Mouse (Mus musculus) embryonic facial prominence, embryonic 11.5 days (tissue): ENCODE measurements around the gene Gnat1. TPM values are rescaled to one million over a fixed set of nuclear protein-coding genes. Genes with fewer than 3 reads are reported as not detected.

Experiments
- ATAC-seq: fragments of 200-750 bp; cut with Nextera tagmentation; replicated peaks from 2 replicates; pipeline ENCODE4 v1.8.0; 2017; ENCODE audit warnings: low read depth; ENCODE audit not compliant: insufficient number of reproducible peaks, low FRiP score, low TSS enrichment
- DNase-seq: peaks from one replicate; pipeline ENCODE4 v3.0.0-alpha.2; 2015; ENCODE audit warnings: low spot score
- H3K27ac ChIP-seq: fragments of 300-500 bp; sonication (generic); replicated peaks from 2 replicates; pipeline ENCODE4 v1.5.1; 2014; ENCODE audit warnings: mild to moderate bottlenecking, low read depth, low read length, control low read depth
- H3K27me3 ChIP-seq: fragments of 300-500 bp; sonication (generic); 2 replicates; pipeline ENCODE4 v1.6.1; 2014; ENCODE audit warnings: mild to moderate bottlenecking, low read length, moderate library complexity, mixed read lengths; ENCODE audit not compliant: control insufficient read depth, insufficient read depth
- H3K36me3 ChIP-seq: fragments of 300-500 bp; sonication (generic); replicated peaks from 2 replicates; pipeline ENCODE4 v1.6.1; 2014; ENCODE audit warnings: low read depth, mild to moderate bottlenecking, low read length, moderate library complexity, mixed read lengths; ENCODE audit not compliant: control insufficient read depth, insufficient read depth
- H3K4me1 ChIP-seq: fragments of 300-500 bp; sonication (generic); 2 replicates; pipeline ENCODE4 v1.6.1; 2014; ENCODE audit warnings: low read length, mixed read lengths; ENCODE audit not compliant: control insufficient read depth, insufficient read depth
- H3K4me2 ChIP-seq: fragments of 300-500 bp; sonication (generic); 2 replicates; pipeline ENCODE4 v1.6.1; 2014; ENCODE audit warnings: low read depth, mild to moderate bottlenecking, control low read depth, low read length, moderate library complexity
- H3K4me3 ChIP-seq: fragments of 300-500 bp; sonication (generic); 2 replicates; pipeline ENCODE4 v1.5.1; 2014; ENCODE audit warnings: low read depth, low read length, control low read depth
- H3K9ac ChIP-seq: fragments of 300-500 bp; sonication (generic); replicated peaks from 2 replicates; pipeline ENCODE4 v1.6.1; 2014; ENCODE audit warnings: mild to moderate bottlenecking, control low read depth, low read length
- H3K9me3 ChIP-seq: fragments of 300-500 bp; sonication (generic); replicated peaks from 2 replicates; pipeline ENCODE4 v1.6.1; 2016; ENCODE audit warnings: mild to moderate bottlenecking, low read length, inconsistent platforms, mixed read lengths; ENCODE audit not compliant: control insufficient read depth
- WGBS: fragments of 180-500 bp; shearing (Covaris S2); extraction: QIAGEN DNeasy Blood & Tissue Kit; methylation state at CpG from one replicate; pipeline ENCODE4 v1.1.7; 2014; 5-methylcytosine and 5-hydroxymethylcytosine counted together
- polyA plus RNA-seq: library from polyadenylated mRNA; unstranded; fragments of >200 nt; fragmentation: Nextera tagmentation; extraction: Ambion mirVana; gene quantifications from 2 replicates; pipeline ENCODE4 v1.2.1, GENCODE M21; 2014

Gene Gnat1
- polyA plus RNA-seq, 1 experiment from 2014 or later = not detected

- Histone ChIP-seq H3K27me3 (no peaks in the 10 kb centered on the region), H3K9me3 (no peaks in the 10 kb centered on the region), H3K4me2 (no peak overlapping the region), H3K4me1 (no peaks in the 10 kb centered on the region), H3K4me3 (no peak overlapping the region), H3K9ac (no peak overlapping the region), H3K27ac (no peak overlapping the region), H3K36me3 (no peaks in the 10 kb centered on the region)
- WGBS = 77% methylated on average over 6 of the region's 6 CpGs
- ATAC-seq (no peak), DNase-seq (no peak)
Observed at GRCm38 (mm10) chr9:107646975-107647374, 32.5 kb downstream of the Gnat1 start.

GRCm38 (mm10) chr9:107645577-107645976 is 33.9 kb downstream of the Gnat1 start:
- H3K36me3 ChIP-seq = no peaks in the 10 kb centered on the region
- no peaks in the 10 kb centered on the region for H3K27me3 ChIP-seq
- no peaks in the 10 kb centered on the region for H3K4me1 ChIP-seq
- no peak overlapping the region for H3K4me3 ChIP-seq
- DNase-seq (peak; percentile 92), ATAC-seq (peak; percentile 56; the same call in 1 of the 2 replicates)
- H3K9me3 ChIP-seq = no peaks in the 10 kb centered on the region
- WGBS = 10% methylated on average over 5 of the region's 5 CpGs
- no peak overlapping the region for H3K9ac ChIP-seq
- no peak overlapping the region for H3K27ac ChIP-seq
- H3K4me2 ChIP-seq = no peak overlapping the region

- H3K4me1 ChIP-seq = no peaks in the 10 kb centered on the region
- peak overlapping the region; percentile 34; the same call in 1 of the 2 replicates for H3K9ac ChIP-seq
- no peaks in the 10 kb centered on the region for H3K36me3 ChIP-seq
- peak overlapping the region; percentile 29 for H3K4me2 ChIP-seq
- no peaks in the 10 kb centered on the region for H3K9me3 ChIP-seq
- ATAC-seq (no peak), DNase-seq (no peak)
- H3K27me3 ChIP-seq = no peaks in the 10 kb centered on the region
- WGBS = 56% methylated on average over 7 of the region's 7 CpGs
- H3K4me3 ChIP-seq = no peak overlapping the region
- H3K27ac ChIP-seq = no peak overlapping the region
Observed at GRCm38 (mm10) chr9:107645153-107645510, 34.4 kb downstream of the Gnat1 start.

GRCm38 (mm10) chr9:107644495-107645152 is 34.9 kb downstream of the Gnat1 start:
- peak overlapping the region; percentile 25 for H3K4me3 ChIP-seq
- H3K9ac ChIP-seq = peak overlapping the region; percentile 61
- H3K27me3 ChIP-seq = no peaks in the 10 kb centered on the region
- H3K36me3 ChIP-seq = no peaks in the 10 kb centered on the region
- peak overlapping the region; percentile 56 for H3K4me2 ChIP-seq
- no peaks in the 10 kb centered on the region for H3K4me1 ChIP-seq
- ATAC-seq = peak; percentile 48; the same call in 1 of the 2 replicates
- H3K9me3 ChIP-seq = no peaks in the 10 kb centered on the region
- DNase-seq = peak; percentile 95
- no peak overlapping the region for H3K27ac ChIP-seq
- WGBS = 4% methylated on average over 35 of the region's 35 CpGs

- no peak for ATAC-seq
- 91% methylated on average over 13 of the region's 13 CpGs for WGBS
- no peak overlapping the region for H3K27ac ChIP-seq
- H3K4me3 ChIP-seq = no peak overlapping the region
- no peak overlapping the region for H3K9ac ChIP-seq
- H3K4me1 ChIP-seq = no peaks in the 10 kb centered on the region
- no peak for DNase-seq
- H3K9me3 ChIP-seq = no peaks in the 10 kb centered on the region
- no peaks in the 10 kb centered on the region for H3K27me3 ChIP-seq
- no peaks in the 10 kb centered on the region for H3K36me3 ChIP-seq
- H3K4me2 ChIP-seq = no peak overlapping the region
Observed at GRCm38 (mm10) chr9:107643544-107644214, 35.8 kb downstream of the Gnat1 start.

GRCm38 (mm10) chr9:107641666-107642065 is 37.8 kb downstream of the Gnat1 start:
- DNase-seq (no peak), ATAC-seq (no peak)
- Histone ChIP-seq H3K9me3 (no peaks in the 10 kb centered on the region), H3K9ac (no peak overlapping the region), H3K4me2 (no peak overlapping the region), H3K27me3 (no peaks in the 10 kb centered on the region), H3K4me3 (no peak overlapping the region), H3K4me1 (peaks cover 4% of the 10 kb centered on the region; the same call in 1 of the 2 replicates), H3K27ac (no peak overlapping the region), H3K36me3 (no peaks in the 10 kb centered on the region)
- 42% methylated on average over 8 of the region's 8 CpGs for WGBS

- Histone ChIP-seq H3K27ac (no peak overlapping the region), H3K36me3 (no peaks in the 10 kb centered on the region), H3K4me1 (peaks cover 5% of the 10 kb centered on the region), H3K27me3 (no peaks in the 10 kb centered on the region), H3K4me2 (no peak overlapping the region), H3K9me3 (no peaks in the 10 kb centered on the region), H3K4me3 (no peak overlapping the region), H3K9ac (0 out of 2 replicates have a peak overlapping the region, but pooled peaks have one; percentile 6)
- ATAC-seq (no peak), DNase-seq (no peak)
- 33% methylated on average over 8 of the region's 8 CpGs for WGBS
Observed at GRCm38 (mm10) chr9:107640257-107640772, 39.2 kb downstream of the Gnat1 start.

- Histone ChIP-seq H3K4me2 (peak overlapping the region; percentile 8), H3K36me3 (no peaks in the 10 kb centered on the region), H3K9me3 (no peaks in the 10 kb centered on the region), H3K27ac (no peak overlapping the region), H3K27me3 (no peaks in the 10 kb centered on the region), H3K4me3 (no peak overlapping the region), H3K4me1 (peaks cover 13% of the 10 kb centered on the region), H3K9ac (peak overlapping the region; percentile 36)
- WGBS = 33% methylated on average over 7 of the region's 7 CpGs
- peak; percentile 19 for ATAC-seq
- peak; percentile 68 for DNase-seq
Observed at GRCm38 (mm10) chr9:107637070-107637469, 42.4 kb downstream of the Gnat1 start.
